Mouse (Mus musculus) granulocyte monocyte progenitor cell, adult 5-6 weeks (primary cell): ENCODE measurements around the gene Zfp319. TPM values are rescaled to one million over a fixed set of nuclear protein-coding genes. Genes with fewer than 3 reads are reported as not detected.

Source experiments
- ATAC-seq: replicated peaks from 2 replicates; pipeline ENCODE4 v1.8.0; 2016; ENCODE audit warnings: mild to moderate bottlenecking, moderate TSS enrichment, inconsistent platforms; ENCODE audit not compliant: poor library complexity, severe bottlenecking
- total RNA-seq, 2 experiments: library from RNA; stranded (forward) in 1 of 2; stranded (reverse) in 1 of 2; fragments of 200-712, 200-1000 nt in 1 of 2; fragments of >200 nt in 1 of 2; fragmentation: Nextera tagmentation in 1 of 2; gene quantifications; 2 replicates each; pipeline ENCODE4 v1.2.3; 2014 to 2017

The Zfp319 gene
- total RNA-seq, 2 experiments from 2014 or later: 2.2 to 6.9 TPM

GRCm38 (mm10) chr8:95352151-95352870, 20.6 kb upstream of the Zfp319 start, which contains the start of gene Mmp15:
TSS of gene Mmp15 (plus strand) at chr8:95352268.
- ATAC-seq: peak; percentile 38

- ATAC-seq: no peak
Measured at GRCm38 (mm10) chr8:95351461-95351860, 19.7 kb upstream of the Zfp319 start.

- 0 out of 2 replicates have a peak, but pooled peaks have one; percentile 10 for ATAC-seq
Measured at GRCm38 (mm10) chr8:95348811-95349630, 17.3 kb upstream of the Zfp319 start.

GRCm38 (mm10) chr8:95348356-95348755, 16.6 kb upstream of the Zfp319 start:
- ATAC-seq: no peak

- peak; percentile 65 for ATAC-seq
Measured at GRCm38 (mm10) chr8:95346643-95347545, 15.1 kb upstream of the Zfp319 start.

- no peak; the same call in 1 of the 2 replicates for ATAC-seq
Measured at GRCm38 (mm10) chr8:95344668-95345067, 12.9 kb upstream of the Zfp319 start.

GRCm38 (mm10) chr8:95341721-95342120, 10.0 kb upstream of the Zfp319 start:
- ATAC-seq: no peak

- no peak for ATAC-seq
Measured at GRCm38 (mm10) chr8:95336363-95336762, 4.6 kb upstream of the Zfp319 start.

- peak; percentile 36 for ATAC-seq
Measured at GRCm38 (mm10) chr8:95335706-95336105, 4.0 kb upstream of the Zfp319 start.

- ATAC-seq: no peak
Measured at GRCm38 (mm10) chr8:95332437-95333199, 868 bp upstream of the Zfp319 start.

- peak; percentile 15 for ATAC-seq
Measured at GRCm38 (mm10) chr8:95331156-95331719, 512 bp downstream of the Zfp319 start.

GRCm38 (mm10) chr8:95330367-95330766, 1.4 kb downstream of the Zfp319 start:
- ATAC-seq: no peak

GRCm38 (mm10) chr8:95327866-95328465, 3.8 kb downstream of the Zfp319 start:
- no peak for ATAC-seq

- ATAC-seq: no peak
Measured at GRCm38 (mm10) chr8:95326822-95327221, 4.9 kb downstream of the Zfp319 start.

- no peak for ATAC-seq
Measured at GRCm38 (mm10) chr8:95324646-95325045, 7.1 kb downstream of the Zfp319 start.

- no peak for ATAC-seq
Measured at GRCm38 (mm10) chr8:95323201-95323600, 8.5 kb downstream of the Zfp319 start.

- ATAC-seq: peak; percentile 86
Measured at GRCm38 (mm10) chr8:95320224-95321139, 11.3 kb downstream of the Zfp319 start.

- no peak for ATAC-seq
Measured at GRCm38 (mm10) chr8:95315350-95315749, 16.4 kb downstream of the Zfp319 start.
